Mouse (Mus musculus) neural tube, embryonic 14.5 days (tissue): ENCODE data around the gene Ercc8. TPM values are rescaled to one million over a fixed set of nuclear protein-coding genes. Genes with fewer than 3 reads are reported as not detected.

ENCODE experiments used
- ATAC-seq: fragments of 200-750 bp; cut with Nextera tagmentation; 2 replicates; pipeline ENCODE4 v1.8.0; 2017; ENCODE audit warnings: low read depth, mild to moderate bottlenecking, moderate TSS enrichment, moderate library complexity
- H3K27ac ChIP-seq: fragments of 300-500 bp; sonication (generic); 2 replicates; pipeline ENCODE4 v1.5.1; 2014; ENCODE audit warnings: low read depth, mild to moderate bottlenecking, control low read depth, low read length, moderate library complexity, mixed read lengths
- H3K27me3 ChIP-seq: fragments of 300-500 bp; sonication (generic); 2 replicates; pipeline ENCODE4 v1.6.1; 2014; ENCODE audit warnings: low read length; ENCODE audit not compliant: control insufficient read depth, insufficient read depth
- H3K36me3 ChIP-seq: fragments of 300-500 bp; sonication (generic); 2 replicates; pipeline ENCODE4 v1.6.1; 2014; ENCODE audit warnings: low read length, mixed read lengths; ENCODE audit not compliant: control insufficient read depth, insufficient read depth
- H3K4me1 ChIP-seq: fragments of 300-500 bp; sonication (generic); 2 replicates; pipeline ENCODE4 v1.6.1; 2014; ENCODE audit warnings: low read length; ENCODE audit not compliant: control insufficient read depth, insufficient read depth
- H3K4me2 ChIP-seq: fragments of 300-500 bp; sonication (generic); 2 replicates; pipeline ENCODE4 v1.6.1; 2014; ENCODE audit warnings: mild to moderate bottlenecking, low read depth, low read length, control low read depth
- H3K4me3 ChIP-seq: fragments of 300-500 bp; sonication (generic); 2 replicates; pipeline ENCODE4 v1.5.1; 2014; ENCODE audit warnings: low read depth, low read length, control low read depth, mixed read lengths
- H3K9ac ChIP-seq: fragments of 300-500 bp; sonication (generic); replicated peaks from 2 replicates; pipeline ENCODE4 v1.6.1; 2014; ENCODE audit warnings: low read depth, mild to moderate bottlenecking, control low read depth, low read length, mixed read lengths
- H3K9me3 ChIP-seq: fragments of 300-500 bp; sonication (generic); 2 replicates; pipeline ENCODE4 v1.6.1; 2016; ENCODE audit warnings: low read length; ENCODE audit not compliant: control insufficient read depth
- WGBS: fragments of 180-500 bp; shearing (Covaris S2); extraction: QIAGEN DNeasy Blood & Tissue Kit; methylation state at CpG from one replicate; pipeline ENCODE4 v1.1.7; 2014; 5-methylcytosine and 5-hydroxymethylcytosine counted together
- polyA plus RNA-seq: library from polyadenylated mRNA; unstranded; fragments of >200 nt; fragmentation: Nextera tagmentation; extraction: Ambion mirVana; gene quantifications from 2 replicates; pipeline ENCODE4 v1.2.1, GENCODE M21; 2014

Gene Ercc8
- 31.3 and 37.5 TPM in 2 replicates for polyA plus RNA-seq

GRCm38 (mm10) chr13:108158465-108159240 lies at the start of gene Ercc8, which contains the start of gene Ndufaf2:
Ercc8 (plus strand) TSS chr13:108158731.
Ndufaf2 (minus strand) TSS chr13:108158623.
- Histone ChIP-seq H3K9me3 (no peaks in the 10 kb centered on the region), H3K36me3 (no peaks in the 10 kb centered on the region; the same call in 1 of the 2 replicates), H3K4me1 (peaks cover 11% of the 10 kb centered on the region), H3K27me3 (no peaks in the 10 kb centered on the region), H3K27ac (peak within 1 kb of the TSS; percentile 39; the same call in 1 of the 2 replicates), H3K9ac (peak within 1 kb of the TSS; percentile 63), H3K4me3 (peak within 1 kb of the TSS; percentile 83), H3K4me2 (peak within 1 kb of the TSS; percentile 79)
- WGBS = under 1% methylated on average over 47 of the region's 47 CpGs
- peak; percentile 99 for ATAC-seq

GRCm38 (mm10) chr13:108110929-108111328 lies 47.6 kb upstream of the Ercc8 start:
- no peaks in the 10 kb centered on the region for H3K9me3 ChIP-seq
- 95% methylated on average over 6 of the region's 6 CpGs for WGBS
- ATAC-seq = no peak
- H3K27ac ChIP-seq = no peak overlapping the region
- H3K4me3 ChIP-seq = no peak overlapping the region
- H3K9ac ChIP-seq = no peak overlapping the region
- H3K4me1 ChIP-seq = 0 out of 2 replicates have a peak, but pooled peaks cover 3% of the 10 kb centered on the region
- H3K4me2 ChIP-seq = no peak overlapping the region
- no peaks in the 10 kb centered on the region for H3K36me3 ChIP-seq
- H3K27me3 ChIP-seq = no peaks in the 10 kb centered on the region

DNA sequence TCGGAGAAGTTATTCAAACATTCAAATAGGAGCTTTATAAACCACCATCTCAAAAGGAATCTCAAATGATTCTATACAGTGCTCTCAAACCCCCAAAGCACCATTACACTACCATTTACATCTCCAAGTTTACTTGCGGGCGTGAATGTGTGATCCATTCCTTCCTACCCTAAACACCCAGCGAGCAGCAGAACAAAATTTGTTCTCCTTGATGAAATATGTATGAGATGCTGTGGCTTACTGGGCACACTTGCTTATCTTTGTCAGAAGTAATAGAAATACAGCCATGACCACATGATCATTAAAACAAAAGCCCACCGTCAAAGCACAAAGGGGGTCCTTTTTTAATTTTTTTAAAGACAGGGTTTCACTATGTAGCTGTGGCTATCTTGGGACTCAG lies 45.0 kb upstream of the Ercc8 start:
- Histone ChIP-seq H3K27ac (no peak overlapping the region), H3K9ac (no peak overlapping the region), H3K4me2 (no peak overlapping the region), H3K4me3 (no peak overlapping the region), H3K4me1 (0 out of 2 replicates have a peak, but pooled peaks cover 3% of the 10 kb centered on the region), H3K36me3 (no peaks in the 10 kb centered on the region), H3K9me3 (no peaks in the 10 kb centered on the region), H3K27me3 (no peaks in the 10 kb centered on the region)
- no peak for ATAC-seq
- WGBS = 81% methylated on average over 5 of the region's 5 CpGs

DNA sequence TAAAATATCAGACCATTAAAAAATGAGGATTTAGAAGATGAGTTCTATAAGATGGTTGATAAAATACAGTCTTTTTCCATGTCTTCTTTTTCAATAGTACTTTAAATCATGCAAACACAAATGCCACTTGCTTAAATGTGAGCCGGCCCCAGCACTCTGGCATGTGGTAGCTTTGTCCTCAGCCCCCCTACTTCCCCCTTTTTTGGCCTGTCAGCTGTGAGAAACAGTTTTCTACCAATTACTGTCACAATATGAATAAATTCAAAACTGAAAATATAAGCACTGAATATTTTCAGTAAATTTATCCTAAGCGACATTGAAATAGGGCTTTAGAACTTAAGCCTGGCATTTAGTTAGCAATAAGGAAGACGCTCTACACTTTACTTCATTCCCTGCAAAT lies 44.3 kb upstream of the Ercc8 start:
- ATAC-seq = no peak
- Histone ChIP-seq H3K4me1 (0 out of 2 replicates have a peak, but pooled peaks cover 3% of the 10 kb centered on the region), H3K27me3 (no peaks in the 10 kb centered on the region), H3K36me3 (no peaks in the 10 kb centered on the region), H3K9ac (no peak overlapping the region), H3K4me2 (no peak overlapping the region), H3K9me3 (no peaks in the 10 kb centered on the region), H3K4me3 (no peak overlapping the region), H3K27ac (no peak overlapping the region)
- 66% methylated on average over 3 of the region's 3 CpGs for WGBS

DNA sequence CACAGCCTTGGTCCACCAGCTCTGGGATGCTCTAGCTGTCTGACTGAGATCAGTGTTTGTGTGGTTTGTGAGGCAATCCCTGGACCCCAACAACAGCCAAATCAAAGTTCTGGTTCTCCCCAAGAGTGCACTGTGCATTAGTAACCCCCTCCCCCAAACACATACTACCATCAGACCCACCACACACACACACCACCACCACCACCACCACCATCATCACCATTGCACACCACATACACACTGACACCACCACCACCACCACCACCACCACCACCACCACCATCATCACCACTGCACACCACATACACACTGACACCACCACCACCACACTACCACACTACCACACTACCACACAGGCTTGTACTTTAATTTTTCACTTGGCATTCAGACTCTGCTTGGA lies 40.9 kb upstream of the Ercc8 start:
- H3K27ac ChIP-seq = no peak overlapping the region
- no peak overlapping the region for H3K4me3 ChIP-seq
- peaks cover 3% of the 10 kb centered on the region; the same call in 1 of the 2 replicates for H3K4me1 ChIP-seq
- no peak overlapping the region for H3K4me2 ChIP-seq
- H3K36me3 ChIP-seq = no peaks in the 10 kb centered on the region
- no peak for ATAC-seq
- no peaks in the 10 kb centered on the region for H3K9me3 ChIP-seq
- no peak overlapping the region for H3K9ac ChIP-seq
- H3K27me3 ChIP-seq = no peaks in the 10 kb centered on the region

- H3K9me3 ChIP-seq = no peaks in the 10 kb centered on the region
- WGBS = 79% methylated on average over 1 of the region's 1 CpGs
- no peak overlapping the region for H3K27ac ChIP-seq
- peaks cover 7% of the 10 kb centered on the region; the same call in 1 of the 2 replicates for H3K4me1 ChIP-seq
- H3K27me3 ChIP-seq = no peaks in the 10 kb centered on the region
- H3K4me2 ChIP-seq = no peak overlapping the region
- H3K36me3 ChIP-seq = no peaks in the 10 kb centered on the region
- H3K4me3 ChIP-seq = no peak overlapping the region
- ATAC-seq = no peak
- H3K9ac ChIP-seq = no peak overlapping the region
Measured at GRCm38 (mm10) chr13:108118188-108118587, 40.3 kb upstream of the Ercc8 start.

DNA sequence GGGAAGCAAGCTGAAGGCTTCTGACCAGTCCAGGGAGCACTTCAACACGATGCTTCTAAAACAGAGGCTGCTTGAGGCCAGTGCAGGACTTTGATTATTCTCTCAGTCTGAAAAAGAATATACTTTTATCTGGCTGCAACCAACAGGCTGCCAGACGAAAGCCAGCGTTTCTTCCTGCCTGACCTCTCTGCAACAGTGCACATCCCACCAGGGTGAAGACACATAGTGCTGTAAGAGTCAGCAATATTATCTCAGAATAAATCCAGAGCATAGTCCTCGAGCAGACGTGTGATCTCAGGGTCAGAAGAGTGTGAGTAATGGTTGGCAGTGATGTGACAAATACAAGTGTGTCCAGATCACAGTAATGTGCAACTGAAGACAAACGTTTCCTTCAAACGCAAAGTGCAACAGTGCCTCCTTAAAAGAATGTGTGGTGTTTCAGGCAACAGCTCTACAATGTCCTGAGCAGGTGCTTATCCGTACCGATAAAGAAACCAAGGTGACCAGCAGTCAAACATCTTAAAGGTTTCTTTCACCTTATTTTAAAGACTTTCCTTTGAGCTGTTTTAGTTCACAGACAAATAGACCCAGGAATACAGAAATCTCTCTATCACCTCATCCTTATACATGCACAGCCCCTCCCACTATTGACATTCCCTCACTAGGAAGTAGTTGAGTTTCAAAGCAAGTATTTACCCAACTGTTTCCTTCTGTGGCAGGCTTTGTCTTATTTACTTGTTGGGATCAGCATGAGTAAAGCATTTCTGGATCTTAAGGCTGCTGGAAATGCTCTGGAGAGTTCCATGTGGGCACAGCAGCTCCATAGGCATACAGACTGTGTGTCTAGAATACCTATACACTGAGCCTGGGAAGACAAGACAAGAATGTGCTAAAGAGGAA lies 38.9 kb upstream of the Ercc8 start:
- no peak overlapping the region for H3K27ac ChIP-seq
- H3K36me3 ChIP-seq = no peaks in the 10 kb centered on the region
- no peaks in the 10 kb centered on the region for H3K9me3 ChIP-seq
- no peak overlapping the region for H3K9ac ChIP-seq
- ATAC-seq = no peak
- no peaks in the 10 kb centered on the region for H3K27me3 ChIP-seq
- no peak overlapping the region for H3K4me3 ChIP-seq
- no peak overlapping the region for H3K4me2 ChIP-seq
- peaks cover 7% of the 10 kb centered on the region; the same call in 1 of the 2 replicates for H3K4me1 ChIP-seq
- 85% methylated on average over 9 of the region's 9 CpGs for WGBS

- Histone ChIP-seq H3K27me3 (no peaks in the 10 kb centered on the region), H3K27ac (no peak overlapping the region), H3K36me3 (no peaks in the 10 kb centered on the region), H3K9ac (no peak overlapping the region; the same call in 1 of the 2 replicates), H3K4me2 (peak overlapping the region; percentile 35), H3K9me3 (no peaks in the 10 kb centered on the region), H3K4me1 (peaks cover 4% of the 10 kb centered on the region; the same call in 1 of the 2 replicates), H3K4me3 (no peak overlapping the region)
- WGBS = 16% methylated on average over 15 of the region's 15 CpGs
- ATAC-seq = no peak
Measured at GRCm38 (mm10) chr13:108123109-108123723, 35.3 kb upstream of the Ercc8 start.
